Mouse (Mus musculus): ENCODE results near the gene Tmem59l.

- TF ChIP-seq MYOG (IDR thresholded peaks at IDR 0.05; ENCODE audit: control insufficient read depth, extremely low read depth, insufficient read length) (no peak), CTCF (IDR thresholded peaks at IDR 0.05; ENCODE audit: control insufficient read depth, insufficient read depth, insufficient read length) (peak; percentile 93), CEBPB (IDR thresholded peaks at IDR 0.05; ENCODE audit: low read depth) (no peak), MAX (IDR thresholded peaks at IDR 0.05) (no peak), USF1 (IDR thresholded peaks at IDR 0.05; ENCODE audit: low read depth) (no peak), FOSL1 (IDR thresholded peaks at IDR 0.05; ENCODE audit: insufficient read depth, low read length, poor library complexity, severe bottlenecking) (no peak)
Observed at GRCm38 (mm10) chr8:70506328-70507026, 19.3 kb upstream of the Tmem59l start, which contains the start of gene Rex1bd.

Measured in C2C12 (cell line).